Mouse (Mus musculus) liver, postnatal 0 days (tissue): ENCODE data around the gene Pip5k1c.

Source experiments
- CTCF ChIP-seq: sonication (generic); IDR thresholded peaks from 2 replicates; pipeline ENCODE4 v1.5.1; 2016; ENCODE audit warnings: antibody characterized with exemption, low read depth
- EP300 ChIP-seq: IDR thresholded peaks from 2 replicates; pipeline ENCODE4 v1.6.1; 2016; ENCODE audit warnings: antibody characterized with exemption, low read depth, mild to moderate bottlenecking

GRCm38 (mm10) chr10:81320550-81321347 is 28.0 kb downstream of the Pip5k1c start, which contains the start of gene Cactin:
- peak; percentile 91 for TF ChIP-seq EP300
- TF ChIP-seq CTCF, result peak; percentile 48
